Mouse (Mus musculus): ENCODE results near the gene Prkn.

GRCm38 (mm10) chr17:11420839-11421238 is 580.7 kb downstream of the Prkn start:
- TF ChIP-seq GATA1 (IDR thresholded peaks at IDR 0.05; ENCODE audit: borderline replicate concordance, low read length) (no peak), FLI1 (IDR thresholded peaks at IDR 0.05; ENCODE audit: low read length) (no peak)
